Mouse (Mus musculus) Patski (cell line): ENCODE measurements around the gene Vmn1r200. TPM values are rescaled to one million over a fixed set of nuclear protein-coding genes. Genes with fewer than 3 reads are reported as not detected.
"Not testable (repeated sequence)": the region's sequence is repeated elsewhere in the genome, so short reads cannot be mapped to it uniquely, and the experiment has no call there.

ENCODE experiments used
- ATAC-seq: fragments of 100-300 bp; one replicate; pipeline ENCODE4 v1.8.0; 2021
- CTCF ChIA-PET: fragments of 350-600 bp; sonication (Branson Sonifier 250); formaldehyde crosslinking; loops from one replicate; lab custom pipeline; 2022; ENCODE audit warnings: inconsistent platforms; lab: Charles Lee
- POLR2A ChIA-PET: fragments of 350-600 bp; sonication (Branson Sonifier 250); formaldehyde crosslinking; loops from one replicate; lab custom pipeline; 2022; ENCODE audit warnings: antibody characterized with exemption, inconsistent platforms; lab: Charles Lee
- DNase-seq: peaks from one replicate; pipeline ENCODE4 v3.0.0-alpha.2; 2011; ENCODE audit warnings: low read depth, low spot score
- H3K27me3 ChIP-seq: fragments of 371-371 bp; one replicate; pipeline ENCODE4 v1.5.1; 2021
- CTCF ChIP-seq: fragments of 100-300 bp; IDR thresholded peaks from one replicate; pipeline ENCODE4 v1.5.1; 2021
- in situ Hi-C: fragments of 300-500 bp; cut with MboI; formaldehyde crosslinking; loops from 3 replicates; pipeline ENCODE4 v1.11.1; 2018; ENCODE audit warnings: low pct_unique_long_range_greater_than_20kb, mixed read lengths
- polyA plus RNA-seq: library from polyadenylated mRNA; unstranded; gene quantifications from one replicate; pipeline ENCODE4 v1.2.3, GENCODE M21; 2021

The Vmn1r200 gene
- not detected for polyA plus RNA-seq

DNA sequence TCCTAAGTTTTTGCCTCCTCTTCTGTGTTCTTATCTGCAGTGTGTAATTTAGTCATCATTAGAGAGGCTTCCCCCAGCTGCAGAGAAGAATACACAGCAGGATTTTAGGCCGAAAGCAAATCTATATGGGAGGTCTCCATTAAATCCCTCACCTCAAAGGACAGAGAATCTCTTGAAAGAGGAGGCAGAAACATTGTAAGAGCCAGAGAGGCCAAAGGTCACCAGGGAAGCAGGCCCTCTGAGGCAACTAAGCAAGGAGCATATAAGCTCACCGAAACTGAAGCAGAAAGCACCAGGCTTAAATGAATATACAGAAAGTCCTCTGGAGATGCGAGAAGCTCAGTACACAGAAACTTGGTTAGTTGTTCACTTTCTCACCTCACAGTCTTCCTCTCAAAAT, at the start of gene Vmn1r200:
TSS of gene Vmn1r200 (plus strand) at position 301 of the 400 bp plus-strand sequence.
- POLR2A ChIA-PET: no interaction called here
- no peak for TF ChIP-seq CTCF
- in situ Hi-C loops: no loop called here
- ATAC-seq: no peak
- DNase-seq: no peak
- H3K27me3 ChIP-seq: no peaks in the 10 kb centered on the region
- CTCF ChIA-PET: no interaction called here

DNA sequence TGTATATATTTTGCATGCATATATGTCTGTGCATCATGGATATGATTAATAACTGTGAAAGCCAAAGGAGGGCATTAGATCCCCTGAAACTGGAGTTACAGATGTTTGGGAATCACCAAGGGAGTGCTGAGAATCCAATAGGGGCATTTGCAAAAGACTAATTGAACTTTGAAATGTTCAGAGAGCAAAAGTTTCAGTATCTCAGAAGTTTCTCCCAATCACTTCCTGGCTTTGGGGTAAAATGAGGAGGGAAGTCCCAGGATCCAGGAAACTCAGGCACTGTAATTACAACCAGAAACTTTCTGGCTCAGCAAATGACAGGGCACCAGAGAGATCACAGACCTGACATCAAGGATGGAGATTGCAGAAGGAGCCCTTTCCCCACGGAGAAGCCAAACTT, 40.1 kb upstream of the Vmn1r200 start, which contains the start of gene Vmn1r198:
TSS of gene Vmn1r198 (plus strand) at position 301 of the 400 bp plus-strand sequence.
- ATAC-seq (no peak), DNase-seq (no peak)
- CTCF ChIA-PET: no interaction called here
- in situ Hi-C loops: no loop called here
- no peak for TF ChIP-seq CTCF
- POLR2A ChIA-PET: no interaction called here
- H3K27me3 ChIP-seq: no peaks in the 10 kb centered on the region

DNA sequence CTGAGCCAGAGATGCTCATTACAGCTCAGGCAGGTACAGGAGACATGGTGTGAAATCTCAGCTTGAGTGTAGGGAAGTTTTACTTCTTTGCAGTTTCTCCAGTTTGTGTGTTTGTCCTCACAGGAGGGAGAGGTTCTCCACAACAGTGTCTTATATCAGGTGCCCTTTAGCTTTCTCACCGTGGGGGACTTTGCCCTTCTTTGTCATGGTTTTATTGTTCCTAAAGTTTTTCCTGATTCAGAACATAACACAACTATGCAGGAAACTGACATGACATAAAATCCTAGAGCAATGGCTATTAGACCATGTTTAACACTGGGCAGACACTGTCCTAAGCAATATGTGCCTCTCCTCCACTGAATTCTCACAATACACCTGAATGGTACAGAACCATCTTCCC, 39.4 kb upstream of the Vmn1r200 start:
- no peaks in the 10 kb centered on the region for H3K27me3 ChIP-seq
- DNase-seq (no peak), ATAC-seq (no peak)
- no peak for TF ChIP-seq CTCF
- in situ Hi-C loops: no loop called here
- ChIA-PET CTCF (no interaction called here), POLR2A (no interaction called here)

DNA sequence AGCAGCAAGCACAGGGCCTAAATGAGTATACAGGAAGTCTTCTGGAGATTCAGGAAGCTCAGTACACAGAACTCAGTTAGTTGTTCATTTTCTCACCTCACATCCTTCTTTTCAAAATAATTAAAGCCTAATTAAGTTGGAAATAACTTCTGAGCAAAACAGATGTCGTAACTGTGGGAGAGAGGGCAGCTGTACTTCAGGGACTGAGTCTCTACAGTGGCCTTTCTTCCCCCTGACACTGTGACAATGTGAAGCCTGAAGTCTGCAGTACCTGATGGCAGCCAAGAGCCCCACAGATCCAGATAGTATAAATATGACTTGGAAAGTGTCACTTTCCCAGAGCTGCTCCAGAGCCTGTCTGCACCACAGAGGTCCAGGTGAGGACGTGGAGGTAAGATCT, 10.7 kb upstream of the Vmn1r200 start, which contains the start of gene Vmn1r199:
TSS of gene Vmn1r199 (plus strand) at position 301 of the 400 bp plus-strand sequence.
- TF ChIP-seq CTCF: no peak
- DNase-seq (no peak), ATAC-seq (no peak)
- no peaks in the 10 kb centered on the region for H3K27me3 ChIP-seq
- ChIA-PET POLR2A (no interaction called here), CTCF (no interaction called here)
- in situ Hi-C loops: no loop called here

DNA sequence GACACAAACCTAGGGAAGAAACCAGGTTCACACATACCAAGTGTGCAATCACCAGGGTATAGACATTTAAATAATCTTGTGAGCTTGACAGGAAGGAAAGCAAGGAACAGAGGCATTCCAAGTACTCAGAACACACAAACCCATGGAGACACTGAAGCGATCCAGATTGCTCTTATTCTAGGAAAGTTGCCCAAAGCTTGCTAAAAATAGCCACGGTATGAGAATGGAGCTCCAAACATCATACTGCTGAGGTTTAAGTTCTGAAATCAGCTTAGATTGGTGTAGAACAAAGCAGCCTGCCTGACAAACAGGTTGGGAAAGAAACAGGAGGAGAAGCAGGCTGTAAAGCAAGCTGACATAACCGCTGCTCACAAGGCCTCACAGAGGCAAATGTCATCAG, 9.0 kb upstream of the Vmn1r200 start:
- H3K27me3 ChIP-seq, ATAC-seq, CTCF ChIA-PET, POLR2A ChIA-PET, DNase-seq, in situ Hi-C loops: not testable (repeated sequence)

DNA sequence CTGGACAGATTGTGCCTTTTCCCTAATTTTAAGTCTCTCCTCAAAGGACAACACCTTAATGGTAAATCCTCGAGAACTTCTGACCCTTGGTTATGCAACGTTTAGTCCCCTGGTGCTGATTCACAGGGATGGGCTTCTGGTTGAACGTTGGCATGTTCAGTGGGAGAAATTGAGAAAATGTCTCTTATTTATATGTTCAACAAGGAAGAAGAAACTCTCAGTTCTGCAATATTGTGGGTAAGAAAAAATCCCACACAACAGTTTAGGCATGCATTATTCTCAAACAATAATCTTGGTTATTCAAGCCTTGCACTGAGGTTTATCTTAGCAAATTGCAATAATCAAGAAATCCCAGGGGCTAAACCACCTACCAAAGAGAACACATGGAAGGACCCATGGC, 6.8 kb upstream of the Vmn1r200 start:
- ATAC-seq (no peak), DNase-seq (no peak)
- ChIA-PET CTCF (no interaction called here), POLR2A (no interaction called here)
- H3K27me3 ChIP-seq: no peaks in the 10 kb centered on the region
- no peak for TF ChIP-seq CTCF
- in situ Hi-C loops: no loop called here

DNA sequence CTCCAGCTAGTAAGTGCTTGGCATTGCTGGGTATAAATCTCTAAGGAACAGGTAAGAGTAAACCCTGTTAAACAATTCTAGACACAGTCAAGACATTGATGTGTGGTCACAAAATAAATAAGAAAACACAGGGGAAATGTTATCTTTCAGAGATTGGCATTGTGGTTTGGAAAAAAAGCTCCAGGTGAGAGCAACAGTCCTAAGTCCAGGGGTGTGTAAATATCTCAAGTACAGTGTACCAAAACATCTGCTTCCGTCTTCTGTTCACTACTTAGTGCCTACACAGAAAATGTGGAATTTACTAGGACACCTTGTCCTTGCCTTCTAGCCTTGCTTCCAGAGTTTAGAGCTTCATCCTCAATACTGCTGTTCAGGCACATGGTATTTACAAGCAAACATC, 3.1 kb upstream of the Vmn1r200 start:
- ChIA-PET CTCF (no interaction called here), POLR2A (no interaction called here)
- ATAC-seq: no peak
- H3K27me3 ChIP-seq: no peaks in the 10 kb centered on the region
- in situ Hi-C loops: no loop called here
- no peak for TF ChIP-seq CTCF
- no peak for DNase-seq

DNA sequence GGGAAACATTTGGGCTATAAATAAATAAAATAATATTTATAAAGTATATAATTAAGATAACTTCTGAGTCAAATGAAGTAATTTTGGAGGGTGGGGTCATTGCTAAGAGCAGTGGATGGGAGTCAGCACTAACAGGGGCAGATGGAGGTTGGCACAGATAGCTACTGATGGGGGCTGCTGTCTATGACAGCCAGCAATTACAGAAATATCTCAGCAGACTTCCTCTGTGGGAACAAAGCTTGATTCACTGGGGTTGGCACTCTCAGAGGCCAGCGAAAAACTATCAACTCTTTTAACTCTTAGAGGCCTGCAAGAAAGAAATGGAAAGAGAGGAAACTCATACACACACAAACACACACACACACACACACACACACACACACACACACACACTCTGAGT, 12.8 kb downstream of the Vmn1r200 start:
- TF ChIP-seq CTCF: no peak
- no peaks in the 10 kb centered on the region for H3K27me3 ChIP-seq
- ChIA-PET POLR2A (no interaction called here), CTCF (no interaction called here)
- DNase-seq (no peak), ATAC-seq (no peak)
- in situ Hi-C loops: no loop called here

Other genes with a start within 250 kb of the Vmn1r200 start
- gene Vmn1r191, start 206.4 kb upstream of the Vmn1r200 start, polyA plus RNA-seq: not detected
- not detected for gene Vmn1r192, start 199.2 kb upstream of the Vmn1r200 start, polyA plus RNA-seq
- gene Vmn1r193, start 167.2 kb upstream of the Vmn1r200 start, polyA plus RNA-seq: not detected
- gene Vmn1r194, start 146.2 kb upstream of the Vmn1r200 start, polyA plus RNA-seq: not detected
- gene Vmn1r195, start 119.9 kb upstream of the Vmn1r200 start, polyA plus RNA-seq: not detected
- 0.03 TPM for gene Vmn1r196, start 100.5 kb upstream of the Vmn1r200 start, polyA plus RNA-seq
- gene Vmn1r197, start 65.8 kb upstream of the Vmn1r200 start, polyA plus RNA-seq: not detected
- not detected for gene Vmn1r198, start 40.0 kb upstream of the Vmn1r200 start, polyA plus RNA-seq
- gene Vmn1r199, start 10.6 kb upstream of the Vmn1r200 start, polyA plus RNA-seq: not detected
- gene Vmn1r201, start 81.5 kb downstream of the Vmn1r200 start, polyA plus RNA-seq: not detected
- not detected for gene Vmn1r202, start 115.0 kb downstream of the Vmn1r200 start, polyA plus RNA-seq
- 0.10 TPM for gene Vmn1r203, start 127.7 kb downstream of the Vmn1r200 start, polyA plus RNA-seq
- not detected for gene Vmn1r204, start 162.8 kb downstream of the Vmn1r200 start, polyA plus RNA-seq
- not detected for gene Vmn1r205, start 202.6 kb downstream of the Vmn1r200 start, polyA plus RNA-seq
- gene Vmn1r206, start 233.9 kb downstream of the Vmn1r200 start, polyA plus RNA-seq: not detected